Mouse (Mus musculus): Measurements from ENCODE around the gene Tmigd1. TPM values are rescaled to one million over a fixed set of nuclear protein-coding genes. Genes with fewer than 3 reads are reported as not detected.

Gene Tmigd1
- polyA plus RNA-seq, 1 experiment from 2014 or later: not detected

DNA sequence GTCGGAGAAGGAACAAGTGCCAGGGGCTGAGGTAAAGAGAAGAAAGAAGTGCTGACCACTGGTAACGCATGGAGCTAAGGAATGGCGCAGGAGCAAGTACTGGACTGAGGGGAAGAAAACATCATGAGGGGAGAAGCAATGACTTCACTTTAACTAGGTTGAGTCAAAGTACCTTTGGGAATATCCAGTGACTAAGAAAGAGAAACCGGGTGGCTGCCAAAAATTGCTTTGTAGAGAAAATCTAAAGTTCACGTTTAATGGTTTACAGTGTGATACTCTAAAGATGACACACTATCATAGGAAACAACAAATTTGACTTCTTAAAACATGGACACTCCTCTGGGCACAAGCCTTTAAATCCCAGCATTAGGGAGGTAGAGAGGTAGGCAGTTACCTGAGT, 28.1 kb upstream of the Tmigd1 start:
- no peak overlapping the region for H3K4me3 ChIP-seq (ENCODE audit: low read depth, low read length)
- ATAC-seq (ENCODE audit: insufficient number of reproducible peaks, insufficient read depth, low FRiP score, low read depth): no peak
- H3K27me3 ChIP-seq (ENCODE audit: control insufficient read depth, insufficient read depth, low read length): no peaks in the 10 kb centered on the region
- H3K27ac ChIP-seq (ENCODE audit: low read length): no peak overlapping the region
- no peak overlapping the region for H3K4me2 ChIP-seq (replicated peaks; ENCODE audit: low read depth, low read length)
- no peak overlapping the region for H3K9ac ChIP-seq (replicated peaks; ENCODE audit: low read depth, low read length)
- 0 out of 2 replicates have a peak, but pooled peaks cover 4% of the 10 kb centered on the region for H3K4me1 ChIP-seq (ENCODE audit: control insufficient read depth, insufficient read depth, low read length)
- WGBS: 87% methylated on average over 5 of the region's 5 CpGs
- no peaks in the 10 kb centered on the region for H3K36me3 ChIP-seq (ENCODE audit: control insufficient read depth, insufficient read depth, low read length)
- no peaks in the 10 kb centered on the region for H3K9me3 ChIP-seq (ENCODE audit: control insufficient read depth, low read depth, low read length)

GRCm38 (mm10) chr11:76874766-76875165, 27.2 kb upstream of the Tmigd1 start:
- Histone ChIP-seq H3K9ac (replicated peaks; ENCODE audit: low read depth, low read length) (no peak overlapping the region), H3K27ac (ENCODE audit: low read length) (no peak overlapping the region), H3K36me3 (ENCODE audit: control insufficient read depth, insufficient read depth, low read length) (no peaks in the 10 kb centered on the region), H3K4me3 (ENCODE audit: low read depth, low read length) (no peak overlapping the region), H3K4me2 (replicated peaks; ENCODE audit: low read depth, low read length) (no peak overlapping the region), H3K4me1 (ENCODE audit: control insufficient read depth, insufficient read depth, low read length) (0 out of 2 replicates have a peak, but pooled peaks cover 4% of the 10 kb centered on the region), H3K27me3 (ENCODE audit: control insufficient read depth, insufficient read depth, low read length) (no peaks in the 10 kb centered on the region), H3K9me3 (ENCODE audit: control insufficient read depth, low read depth, low read length) (no peaks in the 10 kb centered on the region)
- 62% methylated on average over 6 of the region's 6 CpGs for WGBS
- ATAC-seq (ENCODE audit: insufficient number of reproducible peaks, insufficient read depth, low FRiP score, low read depth): no peak

DNA sequence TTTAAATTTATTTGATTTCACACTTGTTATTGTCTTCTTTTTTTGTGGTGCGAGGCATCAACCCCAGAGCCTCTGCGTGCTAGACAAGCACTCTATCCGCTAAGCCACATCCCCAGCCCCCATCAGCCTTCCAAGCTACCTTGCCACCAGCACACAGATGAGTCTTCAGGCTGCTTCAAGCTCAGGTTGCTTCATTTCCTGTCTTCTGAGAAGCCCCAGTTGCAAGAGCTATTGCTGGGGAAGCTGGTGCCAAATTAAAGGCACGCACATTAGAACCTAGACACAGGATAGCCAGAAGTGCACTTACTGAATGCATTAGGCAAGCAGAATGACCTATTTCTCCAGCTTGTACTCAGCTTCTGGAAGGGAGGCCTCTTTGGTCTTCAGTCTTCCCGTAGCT, 22.1 kb upstream of the Tmigd1 start:
- no peaks in the 10 kb centered on the region for H3K9me3 ChIP-seq (ENCODE audit: control insufficient read depth, low read depth, low read length)
- H3K4me1 ChIP-seq (ENCODE audit: control insufficient read depth, insufficient read depth, low read length): 0 out of 2 replicates have a peak, but pooled peaks cover 2% of the 10 kb centered on the region
- WGBS: 79% methylated on average over 5 of the region's 5 CpGs
- no peak for ATAC-seq (ENCODE audit: insufficient number of reproducible peaks, insufficient read depth, low FRiP score, low read depth)
- H3K9ac ChIP-seq (replicated peaks; ENCODE audit: low read depth, low read length): no peak overlapping the region
- no peak overlapping the region for H3K4me2 ChIP-seq (replicated peaks; ENCODE audit: low read depth, low read length)
- no peaks in the 10 kb centered on the region for H3K27me3 ChIP-seq (ENCODE audit: control insufficient read depth, insufficient read depth, low read length)
- H3K4me3 ChIP-seq (ENCODE audit: low read depth, low read length): no peak overlapping the region
- H3K27ac ChIP-seq (ENCODE audit: low read length): no peak overlapping the region
- no peaks in the 10 kb centered on the region for H3K36me3 ChIP-seq (ENCODE audit: control insufficient read depth, insufficient read depth, low read length)

DNA sequence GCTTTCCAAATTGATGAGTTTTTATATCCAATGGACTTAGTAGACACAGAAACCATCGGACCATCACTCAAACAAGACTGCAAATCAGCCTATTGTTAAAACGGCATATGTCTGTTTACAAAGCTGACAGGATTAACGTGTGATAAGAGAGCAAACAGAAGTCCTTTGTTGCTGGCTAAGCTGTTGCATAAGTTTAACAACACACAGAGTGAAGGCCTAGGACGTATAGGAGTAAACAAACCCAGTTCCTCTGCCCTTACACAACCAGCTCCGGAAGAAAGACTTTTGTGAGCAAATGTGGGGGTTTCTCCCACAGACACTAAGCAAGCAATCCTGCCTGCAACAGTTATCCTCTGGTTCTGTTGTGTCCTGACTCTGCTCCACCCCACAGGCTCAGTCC, 17.5 kb upstream of the Tmigd1 start:
- Histone ChIP-seq H3K4me1 (ENCODE audit: control insufficient read depth, insufficient read depth, low read length) (0 out of 2 replicates have a peak, but pooled peaks cover 2% of the 10 kb centered on the region), H3K27me3 (ENCODE audit: control insufficient read depth, insufficient read depth, low read length) (no peaks in the 10 kb centered on the region), H3K27ac (ENCODE audit: low read length) (no peak overlapping the region), H3K9me3 (ENCODE audit: control insufficient read depth, low read depth, low read length) (no peaks in the 10 kb centered on the region), H3K4me3 (ENCODE audit: low read depth, low read length) (no peak overlapping the region), H3K9ac (replicated peaks; ENCODE audit: low read depth, low read length) (no peak overlapping the region), H3K36me3 (ENCODE audit: control insufficient read depth, insufficient read depth, low read length) (no peaks in the 10 kb centered on the region), H3K4me2 (replicated peaks; ENCODE audit: low read depth, low read length) (no peak overlapping the region)
- 36% methylated on average over 5 of the region's 5 CpGs for WGBS
- ATAC-seq (ENCODE audit: insufficient number of reproducible peaks, insufficient read depth, low FRiP score, low read depth): no peak

DNA sequence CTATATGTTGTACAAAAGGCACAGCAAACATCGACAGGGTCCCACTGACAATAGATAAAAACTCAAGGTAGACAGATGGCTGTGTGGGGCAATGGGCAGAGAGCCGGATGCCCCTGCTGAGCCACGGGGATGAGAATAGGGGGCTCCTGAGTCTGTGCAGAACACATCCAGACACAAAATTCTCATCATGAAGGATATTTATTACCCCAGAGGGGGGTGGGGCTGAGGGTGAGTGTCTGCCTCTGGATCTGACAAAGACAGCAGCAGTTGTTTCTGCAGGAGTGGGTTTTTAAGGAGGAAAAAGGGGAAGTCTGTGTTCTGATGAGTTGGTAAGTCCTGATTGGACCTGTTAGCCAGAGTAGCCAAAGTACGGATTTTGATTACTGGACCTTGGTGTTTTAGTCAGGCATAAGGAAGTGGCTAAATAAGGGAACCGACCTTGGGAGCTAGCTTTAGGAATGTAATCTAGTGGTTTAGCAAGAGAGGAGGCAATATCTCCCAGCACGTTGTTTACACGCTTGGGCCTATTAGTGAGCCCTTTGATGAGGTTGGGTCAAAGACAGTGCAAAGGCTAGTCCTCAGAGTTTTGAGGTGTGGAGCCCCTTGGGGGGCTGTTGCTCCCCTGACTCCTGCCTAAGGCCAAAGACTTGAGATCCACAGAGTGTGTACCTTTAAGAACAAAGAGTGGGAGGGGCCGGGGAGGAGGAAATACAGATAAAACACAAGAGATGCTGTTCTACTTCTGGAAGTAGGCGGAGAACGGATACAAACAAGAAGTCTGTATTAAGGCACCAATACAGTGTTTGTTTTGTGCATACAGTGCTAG, 12.4 kb upstream of the Tmigd1 start:
- Histone ChIP-seq H3K4me3 (ENCODE audit: low read depth, low read length) (no peak overlapping the region), H3K27me3 (ENCODE audit: control insufficient read depth, insufficient read depth, low read length) (no peaks in the 10 kb centered on the region), H3K9me3 (ENCODE audit: control insufficient read depth, low read depth, low read length) (no peaks in the 10 kb centered on the region), H3K4me1 (ENCODE audit: control insufficient read depth, insufficient read depth, low read length) (peaks cover 20% of the 10 kb centered on the region; the same call in 1 of the 2 replicates), H3K27ac (ENCODE audit: low read length) (peak overlapping the region; percentile 18; the same call in 1 of the 2 replicates), H3K4me2 (replicated peaks; ENCODE audit: low read depth, low read length) (0 out of 2 replicates have a peak overlapping the region, but pooled peaks have one; percentile 12), H3K36me3 (ENCODE audit: control insufficient read depth, insufficient read depth, low read length) (no peaks in the 10 kb centered on the region), H3K9ac (replicated peaks; ENCODE audit: low read depth, low read length) (no peak overlapping the region)
- 31% methylated on average over 10 of the region's 10 CpGs for WGBS
- no peak for ATAC-seq (ENCODE audit: insufficient number of reproducible peaks, insufficient read depth, low FRiP score, low read depth)

DNA sequence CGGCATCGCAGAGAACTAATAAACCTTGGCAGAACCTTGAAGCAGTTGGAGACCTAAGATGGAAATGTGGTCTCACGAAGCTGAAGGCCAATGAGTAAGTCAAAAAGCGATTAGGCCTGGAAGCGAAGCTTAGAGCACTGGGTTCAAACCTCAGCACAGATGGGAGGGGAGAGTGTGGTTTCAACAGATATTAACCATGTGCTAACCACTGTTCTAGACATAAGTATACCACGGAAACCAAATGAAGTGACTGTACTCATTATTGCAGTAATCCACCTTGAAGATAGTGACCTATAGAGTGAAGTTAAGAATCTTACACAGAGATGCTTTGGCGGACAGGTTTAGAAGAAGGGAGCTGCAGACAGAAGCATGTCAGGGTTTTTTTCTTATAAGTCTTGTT, 10.8 kb upstream of the Tmigd1 start:
- H3K27me3 ChIP-seq (ENCODE audit: control insufficient read depth, insufficient read depth, low read length): no peaks in the 10 kb centered on the region
- no peak overlapping the region for H3K4me3 ChIP-seq (ENCODE audit: low read depth, low read length)
- H3K9ac ChIP-seq (replicated peaks; ENCODE audit: low read depth, low read length): no peak overlapping the region
- ATAC-seq (ENCODE audit: insufficient number of reproducible peaks, insufficient read depth, low FRiP score, low read depth): no peak
- H3K4me1 ChIP-seq (ENCODE audit: control insufficient read depth, insufficient read depth, low read length): peaks cover 20% of the 10 kb centered on the region; the same call in 1 of the 2 replicates
- 89% methylated on average over 7 of the region's 7 CpGs for WGBS
- H3K9me3 ChIP-seq (ENCODE audit: control insufficient read depth, low read depth, low read length): no peaks in the 10 kb centered on the region
- no peak overlapping the region for H3K27ac ChIP-seq (ENCODE audit: low read length)
- H3K36me3 ChIP-seq (ENCODE audit: control insufficient read depth, insufficient read depth, low read length): no peaks in the 10 kb centered on the region
- no peak overlapping the region for H3K4me2 ChIP-seq (replicated peaks; ENCODE audit: low read depth, low read length)

- no peak overlapping the region for H3K4me2 ChIP-seq (replicated peaks; ENCODE audit: low read depth, low read length)
- peaks cover 22% of the 10 kb centered on the region; the same call in 1 of the 2 replicates for H3K4me1 ChIP-seq (ENCODE audit: control insufficient read depth, insufficient read depth, low read length)
Measured at GRCm38 (mm10) chr11:76891738-76892349, 10.1 kb upstream of the Tmigd1 start.

GRCm38 (mm10) chr11:76892972-76893371, 9.0 kb upstream of the Tmigd1 start:
- ATAC-seq (ENCODE audit: insufficient number of reproducible peaks, insufficient read depth, low FRiP score, low read depth): no peak
- WGBS: 74% methylated on average over 3 of the region's 3 CpGs
- no peak overlapping the region for H3K4me2 ChIP-seq (replicated peaks; ENCODE audit: low read depth, low read length)
- peaks cover 31% of the 10 kb centered on the region for H3K4me1 ChIP-seq (ENCODE audit: control insufficient read depth, insufficient read depth, low read length)
- H3K36me3 ChIP-seq (ENCODE audit: control insufficient read depth, insufficient read depth, low read length): no peaks in the 10 kb centered on the region
- H3K4me3 ChIP-seq (ENCODE audit: low read depth, low read length): no peak overlapping the region
- H3K27me3 ChIP-seq (ENCODE audit: control insufficient read depth, insufficient read depth, low read length): no peaks in the 10 kb centered on the region
- H3K9me3 ChIP-seq (ENCODE audit: control insufficient read depth, low read depth, low read length): no peaks in the 10 kb centered on the region
- no peak overlapping the region for H3K9ac ChIP-seq (replicated peaks; ENCODE audit: low read depth, low read length)
- H3K27ac ChIP-seq (ENCODE audit: low read length): peak overlapping the region; percentile 17; the same call in 1 of the 2 replicates

More at GRCm38 (mm10) chr11:76891738-76892349, 10.1 kb upstream of the Tmigd1 start:
- H3K27me3 ChIP-seq (ENCODE audit: control insufficient read depth, insufficient read depth, low read length): no peaks in the 10 kb centered on the region
- no peak overlapping the region for H3K9ac ChIP-seq (replicated peaks; ENCODE audit: low read depth, low read length)
- 82% methylated on average over 4 of the region's 4 CpGs for WGBS
- H3K36me3 ChIP-seq (ENCODE audit: control insufficient read depth, insufficient read depth, low read length): no peaks in the 10 kb centered on the region
- no peak overlapping the region for H3K27ac ChIP-seq (ENCODE audit: low read length)
- H3K4me3 ChIP-seq (ENCODE audit: low read depth, low read length): no peak overlapping the region
- no peak for ATAC-seq (ENCODE audit: insufficient number of reproducible peaks, insufficient read depth, low FRiP score, low read depth)
- no peaks in the 10 kb centered on the region for H3K9me3 ChIP-seq (ENCODE audit: control insufficient read depth, low read depth, low read length)
